Mouse (Mus musculus) stomach, postnatal 0 days (tissue): ENCODE results near the gene Trim30d.
"Not testable (repeated sequence)": the region's sequence is repeated elsewhere in the genome, so short reads cannot be mapped to it uniquely, and the experiment has no call there.

Source experiments
- CTCF ChIP-seq: IDR thresholded peaks from 2 replicates; pipeline ENCODE4 v1.5.1; 2016; ENCODE audit warnings: antibody characterized with exemption, low read depth, mild to moderate bottlenecking, moderate library complexity
- EP300 ChIP-seq: optimal IDR thresholded peaks from 2 replicates; pipeline ENCODE3; 2016; ENCODE audit warnings: antibody characterized with exemption

DNA sequence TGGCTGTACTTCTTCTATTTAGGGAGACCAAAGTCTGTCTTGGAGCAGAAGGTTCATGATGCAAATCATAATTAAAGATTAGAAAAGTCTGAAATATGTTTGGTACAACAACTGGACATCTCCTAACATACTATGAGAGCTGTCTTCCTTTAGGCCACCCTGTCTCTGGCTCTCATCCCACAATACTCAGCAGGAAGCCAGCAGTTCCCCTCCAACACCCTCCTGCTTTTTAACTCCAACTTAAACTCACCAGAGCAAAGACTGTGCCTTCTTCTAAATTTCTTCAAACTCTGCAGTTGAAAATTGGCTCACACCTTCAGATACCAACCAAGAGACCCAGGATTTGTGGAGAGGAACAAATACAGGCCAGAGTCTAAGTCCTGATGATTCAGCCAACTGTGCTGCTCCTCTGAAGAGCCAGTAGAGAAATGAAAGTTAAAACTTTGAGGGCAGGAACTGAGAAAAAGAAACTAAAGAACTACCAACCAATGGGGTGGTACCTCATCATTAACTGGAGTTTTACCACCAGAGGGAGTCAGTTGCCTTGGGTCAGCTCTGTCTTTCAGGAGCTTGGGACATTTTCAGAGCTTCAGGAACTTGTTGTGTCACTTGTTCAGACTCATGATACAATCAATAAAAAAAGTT lies at the start of gene Trim30d:
- peak; percentile 61 for TF ChIP-seq CTCF
- not testable (repeated sequence) for TF ChIP-seq EP300
